Mouse (Mus musculus) urinary bladder, postnatal 4 days (tissue): Measurements from ENCODE around the gene Gigyf1.
A peak's percentile ranks its signal among the peaks of the same experiment; 100 is the strongest.

Experiments
- DNase-seq, 2 experiments: peaks; one replicate each; pipeline ENCODE4 v3.0.0; 2021 to 2022; ENCODE audit warnings: low spot score in 2 of 2

Gigyf1 gene

GRCm38 (mm10) chr5:137533117-137533827 is 14.9 kb downstream of the Gigyf1 start, which contains the start of the genes Epo and Gnb2:
TSS of gene Epo (minus strand) at chr5:137533242.
TSS of gene Gnb2 (minus strand) at chr5:137533510.
- DNase-seq: peak; percentile 98 to 99

- DNase-seq: no peak
These were observed 16.4 kb downstream of the Gigyf1 start for GRCm38 (mm10) chr5:137534762-137535161.

- no peak for DNase-seq
These were observed 17.0 kb downstream of the Gigyf1 start for GRCm38 (mm10) chr5:137535318-137535717.

- DNase-seq: no peak
These were observed 19.1 kb downstream of the Gigyf1 start for GRCm38 (mm10) chr5:137537461-137537860.

GRCm38 (mm10) chr5:137539291-137539801 is 21.0 kb downstream of the Gigyf1 start:
- DNase-seq: peak in 1 of 2 experiments; percentile 58

- DNase-seq: peak in 1 of 2 experiments; percentile 40
These were observed 22.6 kb downstream of the Gigyf1 start for GRCm38 (mm10) chr5:137540991-137541390.

GRCm38 (mm10) chr5:137541768-137542540 is 23.6 kb downstream of the Gigyf1 start:
- peak in 1 of 2 experiments; percentile 36 for DNase-seq

GRCm38 (mm10) chr5:137544926-137545325 is 26.6 kb downstream of the Gigyf1 start:
- peak in 1 of 2 experiments; percentile 45 for DNase-seq

- no peak for DNase-seq
These were observed 27.2 kb downstream of the Gigyf1 start for GRCm38 (mm10) chr5:137545596-137545995.

- no peak for DNase-seq
These were observed 31.5 kb downstream of the Gigyf1 start for GRCm38 (mm10) chr5:137549840-137550239.

- peak in 1 of 2 experiments; percentile 36 for DNase-seq
These were observed 32.8 kb downstream of the Gigyf1 start for GRCm38 (mm10) chr5:137551119-137551518.

- no peak for DNase-seq
These were observed 34.7 kb downstream of the Gigyf1 start for GRCm38 (mm10) chr5:137553000-137553399.

- peak; percentile 68 to 78 for DNase-seq
These were observed 35.1 kb downstream of the Gigyf1 start, which contains the start of gene Actl6b for GRCm38 (mm10) chr5:137553411-137553837. TSS of gene Actl6b (plus strand) at chr5:137553517.

GRCm38 (mm10) chr5:137553898-137554297 is 35.5 kb downstream of the Gigyf1 start:
- no peak for DNase-seq

- no peak for DNase-seq
These were observed 43.2 kb downstream of the Gigyf1 start for GRCm38 (mm10) chr5:137561556-137561955.

GRCm38 (mm10) chr5:137562965-137563364 is 44.6 kb downstream of the Gigyf1 start:
- no peak for DNase-seq

GRCm38 (mm10) chr5:137565744-137566143 is 47.4 kb downstream of the Gigyf1 start:
- DNase-seq: no peak

- no peak for DNase-seq
These were observed 48.1 kb downstream of the Gigyf1 start for GRCm38 (mm10) chr5:137566416-137566815.

GRCm38 (mm10) chr5:137568223-137568798 is 50.0 kb downstream of the Gigyf1 start:
- DNase-seq: no peak

GRCm38 (mm10) chr5:137569031-137569430 is 50.7 kb downstream of the Gigyf1 start:
- no peak for DNase-seq

- no peak for DNase-seq
These were observed 51.3 kb downstream of the Gigyf1 start, which contains the start of gene Tfr2 for GRCm38 (mm10) chr5:137569665-137570064. TSS of gene Tfr2 (plus strand) at chr5:137569840.

GRCm38 (mm10) chr5:137570181-137570580 is 51.8 kb downstream of the Gigyf1 start:
- no peak for DNase-seq
